Mouse (Mus musculus): ENCODE results near the gene Tdp1.

Gene Tdp1

DNA sequence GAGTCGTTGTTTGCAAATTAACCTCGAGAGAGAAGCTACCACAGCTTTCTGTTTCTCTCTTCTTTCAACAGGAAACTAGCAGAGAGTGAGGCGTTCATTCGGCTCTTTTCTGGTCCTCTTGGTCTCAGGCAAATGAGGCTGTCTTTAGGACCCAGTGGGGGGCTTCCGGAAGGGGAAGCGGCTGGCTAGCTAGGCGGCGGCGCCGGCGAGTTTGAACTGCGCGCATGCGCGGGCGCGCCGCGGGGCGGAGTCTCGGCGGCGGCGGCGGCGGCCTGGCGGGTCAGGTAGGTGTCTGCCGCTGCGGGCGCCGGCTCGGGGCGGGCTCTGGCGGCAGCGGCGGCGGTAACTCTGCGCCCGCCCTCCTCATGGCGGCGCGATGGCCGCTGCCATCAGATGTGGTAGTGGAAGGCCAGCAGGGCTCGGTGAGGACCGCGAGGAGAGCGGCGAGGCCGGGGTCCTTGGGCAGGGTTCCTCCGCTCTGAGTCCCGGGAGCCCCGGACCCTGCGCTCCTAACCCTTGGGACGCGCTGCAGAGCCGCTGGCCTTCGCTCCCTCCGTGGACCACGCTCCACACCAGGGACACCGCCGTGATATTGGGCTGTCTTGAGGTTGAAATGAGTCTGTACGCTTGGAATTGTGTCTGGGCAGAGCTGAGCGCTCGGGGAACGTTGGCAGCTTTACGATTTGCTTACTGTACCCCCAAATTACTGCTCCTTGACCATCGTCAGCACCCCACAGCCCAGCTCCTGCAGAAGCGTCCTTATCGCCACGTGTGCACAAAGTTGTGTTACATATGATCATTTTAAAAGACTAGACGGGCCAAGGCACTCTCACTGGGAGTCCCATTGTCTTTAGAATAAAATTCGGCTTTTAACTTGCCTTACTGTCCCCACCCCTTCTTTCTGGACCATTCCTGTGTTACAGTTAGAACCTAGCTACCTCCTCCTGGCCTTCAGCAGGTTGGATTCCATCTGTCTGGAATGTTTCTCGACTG is at the start of gene Tdp1, which contains the start of gene Efcab11:
Gene Tdp1 (plus strand): TSS at position 249 of the 993 bp plus-strand sequence.
Gene Efcab11 (minus strand): TSS at position 171 of the 993 bp plus-strand sequence.
- peak; percentile 94 for DNase-seq (ENCODE audit: low spot score)

GRCm38 (mm10) chr12:99836404-99837131 is 47.7 kb upstream of the Tdp1 start:
- DNase-seq (ENCODE audit: low spot score), result no peak

DNA sequence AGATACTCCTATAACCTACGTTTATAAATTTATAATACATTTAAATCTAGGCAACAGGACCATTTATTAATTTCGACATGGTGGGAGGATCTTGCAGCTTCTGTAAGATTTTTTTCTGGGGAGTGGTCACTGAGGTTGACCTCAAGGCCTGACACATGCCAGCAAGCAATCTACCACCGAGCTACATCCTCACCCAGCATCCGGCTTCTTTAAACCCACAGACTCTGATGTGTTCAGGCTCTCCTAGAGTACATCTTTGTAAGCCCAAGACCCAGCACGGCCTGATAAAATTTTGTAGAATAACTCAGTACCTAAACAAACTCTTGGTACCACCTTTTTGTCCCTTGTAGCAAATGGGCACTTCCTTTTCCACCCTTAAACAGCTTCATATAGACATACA is 46.8 kb upstream of the Tdp1 start:
- DNase-seq (ENCODE audit: low spot score), result no peak

- no peak for DNase-seq (ENCODE audit: low spot score)
Measured at GRCm38 (mm10) chr12:99838109-99838508, 46.2 kb upstream of the Tdp1 start.

- no peak for DNase-seq (ENCODE audit: low spot score)
Measured at GRCm38 (mm10) chr12:99838703-99839102, 45.6 kb upstream of the Tdp1 start.

DNA sequence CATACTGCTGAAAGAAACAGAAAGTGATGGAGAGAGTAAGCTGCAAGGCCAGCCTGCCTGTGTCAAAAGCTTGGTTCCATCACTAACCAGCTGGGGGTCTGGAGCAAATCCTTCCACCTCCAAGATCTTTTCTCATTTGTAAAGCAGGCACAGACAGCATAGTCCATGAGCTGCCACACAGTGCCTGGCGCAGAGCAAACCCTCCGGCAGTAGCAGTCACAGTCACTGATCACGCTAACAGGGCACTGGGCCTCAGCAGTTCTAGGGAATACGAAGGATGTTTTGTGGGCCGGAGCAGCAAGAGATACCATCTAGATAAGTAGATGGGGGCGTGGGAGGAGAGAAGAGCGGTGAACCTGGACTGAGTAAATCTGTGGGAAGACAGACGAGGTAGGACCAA is 39.4 kb upstream of the Tdp1 start:
- DNase-seq (ENCODE audit: low spot score), result no peak

DNA sequence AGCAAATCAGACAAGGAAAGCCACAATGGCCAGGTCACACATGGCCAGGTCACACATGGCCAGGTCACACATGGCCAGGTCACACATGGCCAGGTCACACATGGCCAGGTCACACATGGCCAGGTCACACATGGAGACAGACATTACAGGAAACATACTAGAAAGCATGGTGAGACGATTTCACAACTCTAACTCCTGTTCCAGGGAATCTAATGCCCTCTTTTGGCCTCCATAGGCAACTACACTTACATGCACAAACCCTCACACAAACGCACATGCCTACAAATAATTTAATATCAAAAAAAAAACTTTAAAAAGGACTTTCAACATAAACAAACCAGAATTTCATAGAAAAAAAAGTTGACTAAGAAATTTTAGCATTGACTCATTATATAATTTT is 34.3 kb upstream of the Tdp1 start:
- DNase-seq (ENCODE audit: low spot score), result no peak

DNA sequence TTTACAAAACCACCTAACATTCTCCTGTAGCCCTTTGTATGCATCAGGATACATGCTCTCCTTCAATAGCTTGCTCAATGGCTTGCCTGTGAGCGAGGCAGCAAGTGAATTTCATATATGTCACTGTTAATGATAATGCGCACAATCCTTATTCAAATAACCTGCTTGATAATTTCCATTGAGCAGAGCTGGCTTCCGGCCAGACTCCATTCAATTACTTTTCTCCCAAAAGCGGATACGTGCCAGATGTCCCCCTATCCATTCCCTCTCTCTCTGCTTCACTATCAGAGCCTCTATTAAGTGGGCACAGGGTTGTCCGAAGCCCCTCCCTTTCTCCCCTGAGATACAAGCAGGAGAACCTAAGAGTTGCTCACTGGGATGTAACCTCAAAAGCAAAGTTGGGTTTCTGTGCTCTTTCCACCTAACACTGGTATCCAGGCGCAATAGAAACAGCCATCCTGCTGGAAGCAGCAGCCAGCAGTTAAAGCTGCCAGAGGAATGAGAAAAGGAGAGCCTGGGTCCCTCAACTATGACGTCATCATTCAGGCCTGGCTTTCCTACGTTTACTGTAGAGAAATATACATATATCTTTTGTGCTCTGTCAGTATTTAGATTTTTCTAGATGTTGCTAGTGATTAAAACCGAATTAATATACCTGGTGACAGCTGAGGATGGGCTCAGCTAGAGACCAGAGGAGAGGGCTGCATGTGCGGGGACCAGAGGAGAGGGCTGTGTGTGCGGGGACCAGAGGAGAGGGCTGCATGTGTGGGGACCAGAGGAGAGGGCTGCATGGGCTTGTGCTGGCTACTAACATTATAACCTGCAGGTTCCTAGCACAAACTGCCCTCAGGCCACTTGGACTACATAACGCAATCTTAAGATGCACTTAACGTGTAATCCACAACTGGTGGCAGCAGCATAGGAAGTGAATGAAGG is 30.7 kb upstream of the Tdp1 start:
- DNase-seq (ENCODE audit: low spot score), result no peak

DNA sequence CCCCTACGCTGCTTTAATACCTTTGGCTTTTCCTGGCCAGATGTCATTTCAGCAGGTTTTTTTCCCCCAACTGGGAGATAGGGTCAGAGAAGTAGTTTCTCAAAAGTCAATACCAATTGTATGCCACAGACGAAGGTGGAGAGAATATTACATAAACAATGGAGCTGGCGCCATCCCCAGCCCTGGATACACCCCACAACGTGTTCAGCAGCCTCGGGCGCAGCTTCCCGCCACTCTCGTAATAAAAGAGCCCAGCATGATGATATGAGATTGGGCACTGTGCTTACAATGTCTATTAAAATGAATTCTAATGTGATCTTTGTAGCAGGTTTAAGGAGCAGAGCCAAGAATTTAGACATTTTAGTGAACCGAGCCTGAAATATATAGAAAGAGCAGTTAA is 28.3 kb upstream of the Tdp1 start:
- no peak for DNase-seq (ENCODE audit: low spot score)

- DNase-seq (ENCODE audit: low spot score), result no peak
Measured at GRCm38 (mm10) chr12:99858664-99859063, 25.7 kb upstream of the Tdp1 start.

DNA sequence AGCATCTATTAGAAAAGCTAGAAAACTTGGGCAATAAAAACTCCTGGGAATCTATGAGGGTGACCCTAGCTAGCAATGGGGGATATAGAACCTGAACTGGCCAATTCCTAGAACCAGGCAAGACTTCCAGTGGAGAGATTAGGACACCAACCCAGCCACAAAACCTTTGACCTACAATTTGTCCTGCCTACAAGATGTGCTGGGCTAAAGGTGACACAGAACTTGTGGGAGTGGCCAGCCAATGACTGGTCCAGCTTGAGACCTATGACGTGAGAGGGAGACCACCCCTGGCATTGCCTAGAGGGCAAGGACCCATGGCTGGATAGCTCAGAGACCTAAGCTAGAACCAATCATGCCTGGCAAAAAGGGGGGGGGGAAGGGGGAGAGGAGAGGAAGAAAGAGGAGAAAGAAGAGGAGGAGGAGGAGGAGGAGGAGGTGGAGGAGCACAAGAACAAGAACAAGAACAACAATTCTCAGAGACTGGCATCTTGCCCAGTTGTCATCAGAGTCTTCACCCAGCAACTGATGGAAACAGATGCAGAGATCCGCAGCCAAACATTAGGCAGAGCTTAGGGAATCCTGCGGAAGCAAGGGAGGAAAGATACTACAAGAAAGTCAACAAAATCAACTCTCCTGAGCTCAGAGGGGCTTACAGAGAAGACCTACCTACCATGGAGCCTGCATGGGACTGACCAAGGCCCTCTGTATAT is 24.8 kb upstream of the Tdp1 start:
- no peak for DNase-seq (ENCODE audit: low spot score)

GRCm38 (mm10) chr12:99860981-99861380 is 23.3 kb upstream of the Tdp1 start:
- DNase-seq (ENCODE audit: low spot score), result no peak

- no peak for DNase-seq (ENCODE audit: low spot score)
Measured at GRCm38 (mm10) chr12:99864613-99865012, 19.7 kb upstream of the Tdp1 start.

GRCm38 (mm10) chr12:99868821-99869220 is 15.5 kb upstream of the Tdp1 start:
- no peak for DNase-seq (ENCODE audit: low spot score)

GRCm38 (mm10) chr12:99873443-99873842 is 10.9 kb upstream of the Tdp1 start:
- DNase-seq (ENCODE audit: low spot score), result no peak

GRCm38 (mm10) chr12:99874609-99875008 is 9.7 kb upstream of the Tdp1 start:
- DNase-seq (ENCODE audit: low spot score), result no peak

DNA sequence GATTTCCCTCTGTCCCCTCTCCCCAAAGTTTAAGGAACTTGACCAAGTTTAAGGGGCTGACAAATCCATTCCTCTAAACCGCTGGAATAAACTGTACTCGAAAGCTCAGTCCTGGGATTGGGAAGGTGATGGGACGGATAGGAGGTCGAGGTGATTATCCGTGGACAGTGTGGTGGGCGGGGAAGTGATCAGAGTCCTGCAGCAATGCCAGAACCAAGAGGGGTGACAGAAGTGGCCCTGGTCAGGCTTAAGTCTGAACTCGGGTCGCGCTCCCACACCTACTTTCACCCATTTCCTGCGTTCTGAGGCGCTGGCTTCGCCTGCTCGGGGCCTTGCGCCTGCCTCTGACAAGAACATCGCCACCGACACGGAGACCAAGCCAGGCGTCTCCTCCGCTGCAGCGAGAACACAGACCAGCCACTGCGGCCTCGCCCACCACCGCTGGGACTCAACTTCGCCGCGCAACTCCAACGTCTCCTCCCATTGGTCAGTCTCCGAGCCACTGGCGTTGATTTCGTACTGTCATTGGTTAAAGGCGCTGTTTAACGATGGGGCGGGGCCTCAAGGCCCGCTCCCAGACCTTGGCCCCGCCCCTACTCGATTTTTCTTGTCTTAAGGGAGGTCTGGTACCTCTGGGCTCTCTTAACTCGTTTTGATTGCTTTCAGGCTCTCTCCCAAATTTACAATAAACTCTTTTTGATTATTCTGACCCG is 1.2 kb upstream of the Tdp1 start:
- DNase-seq (ENCODE audit: low spot score), result peak; percentile 86

DNA sequence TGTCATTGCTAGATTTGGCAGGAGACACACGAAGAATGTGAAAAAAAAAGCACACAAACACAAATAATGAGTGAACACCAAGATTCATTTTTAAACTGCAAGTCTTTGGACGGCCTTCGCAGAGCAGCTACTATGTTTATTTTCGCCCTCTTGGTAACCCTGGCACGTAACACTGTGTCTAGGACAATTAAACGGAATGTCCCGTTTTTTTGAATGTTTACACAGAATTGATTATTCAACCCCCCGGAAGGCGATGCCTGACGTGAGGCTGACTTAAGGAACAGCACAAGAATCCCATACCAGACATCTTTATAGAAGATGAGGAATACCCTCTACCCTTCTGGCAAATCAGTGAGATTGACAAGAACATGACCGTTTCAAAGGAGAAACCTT is 608 bp upstream of the Tdp1 start:
- no peak for DNase-seq (ENCODE audit: low spot score)

GRCm38 (mm10) chr12:99885282-99885901 is 1.1 kb downstream of the Tdp1 start:
- no peak for DNase-seq (ENCODE audit: low spot score)

DNA sequence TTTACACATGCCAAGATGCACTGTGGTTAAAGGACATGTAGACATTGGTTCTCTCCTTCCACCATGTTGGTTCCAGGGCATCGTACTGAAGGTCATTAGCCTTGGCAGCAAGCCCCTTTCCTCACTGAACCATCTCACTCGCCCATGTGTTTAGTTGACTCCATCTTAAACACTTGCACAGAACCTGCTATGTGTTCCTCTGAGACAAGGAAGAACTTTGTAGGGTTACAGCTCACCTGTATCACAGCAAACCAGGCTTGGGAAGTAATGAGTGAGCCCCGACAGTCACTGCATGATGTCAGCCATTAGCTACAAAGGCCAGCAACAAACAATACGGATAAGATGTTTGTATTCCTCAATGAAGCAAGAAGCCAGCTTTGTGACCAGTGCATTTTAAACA is 13.5 kb downstream of the Tdp1 start:
- DNase-seq (ENCODE audit: low spot score), result no peak

All from ovary, postnatal 36 days (tissue).